Mouse (Mus musculus) layer of hippocampus, adult 11-12 months (tissue): ENCODE data around the gene Trp73.

Experiments used
- DNase-seq: peaks from one replicate; pipeline ENCODE4 v3.0.0; 2022; ENCODE audit warnings: low spot score

The Trp73 gene

GRCm38 (mm10) chr4:154142211-154143040, 2.4 kb upstream of the Trp73 start, which contains the start of gene Wrap73:
TSS of gene Wrap73 (plus strand) at chr4:154142372.
- peak; percentile 88 for DNase-seq

- no peak for DNase-seq
These were observed 1.2 kb upstream of the Trp73 start for GRCm38 (mm10) chr4:154141009-154141867.

GRCm38 (mm10) chr4:154140213-154141008, 403 bp upstream of the Trp73 start:
- no peak for DNase-seq

- no peak for DNase-seq
These were observed 282 bp downstream of the Trp73 start for GRCm38 (mm10) chr4:154139671-154140181.

GRCm38 (mm10) chr4:154137139-154137538, 2.9 kb downstream of the Trp73 start:
- no peak for DNase-seq

GRCm38 (mm10) chr4:154134803-154135202, 5.2 kb downstream of the Trp73 start:
- no peak for DNase-seq

- no peak for DNase-seq
These were observed 8.1 kb downstream of the Trp73 start for GRCm38 (mm10) chr4:154131894-154132293.

- no peak for DNase-seq
These were observed 10.1 kb downstream of the Trp73 start for GRCm38 (mm10) chr4:154129950-154130349.

GRCm38 (mm10) chr4:154127273-154127672, 12.7 kb downstream of the Trp73 start:
- DNase-seq: no peak

GRCm38 (mm10) chr4:154125202-154125601, 14.8 kb downstream of the Trp73 start:
- DNase-seq: no peak

- DNase-seq: no peak
These were observed 16.5 kb downstream of the Trp73 start for GRCm38 (mm10) chr4:154123553-154123952.

- no peak for DNase-seq
These were observed 17.6 kb downstream of the Trp73 start for GRCm38 (mm10) chr4:154122374-154122773.

- no peak for DNase-seq
These were observed 18.2 kb downstream of the Trp73 start for GRCm38 (mm10) chr4:154121800-154122199.

- no peak for DNase-seq
These were observed 20.8 kb downstream of the Trp73 start for GRCm38 (mm10) chr4:154119208-154119607.

GRCm38 (mm10) chr4:154118782-154119181, 21.2 kb downstream of the Trp73 start:
- DNase-seq: no peak

- no peak for DNase-seq
These were observed 23.6 kb downstream of the Trp73 start for GRCm38 (mm10) chr4:154116421-154116820.

- DNase-seq: no peak
These were observed 30.2 kb downstream of the Trp73 start for GRCm38 (mm10) chr4:154109850-154110243.

- DNase-seq: peak; percentile 48
These were observed 30.7 kb downstream of the Trp73 start for GRCm38 (mm10) chr4:154109216-154109849.

GRCm38 (mm10) chr4:154106497-154107061, 33.4 kb downstream of the Trp73 start:
- no peak for DNase-seq

- peak; percentile 64 for DNase-seq
These were observed 34.5 kb downstream of the Trp73 start for GRCm38 (mm10) chr4:154105381-154106001.

GRCm38 (mm10) chr4:154103912-154104311, 36.1 kb downstream of the Trp73 start:
- DNase-seq: no peak
